Mouse (Mus musculus) forebrain, embryonic 12.5 days (tissue): Measurements from ENCODE around the gene Gm20662. TPM values are rescaled to one million over a fixed set of nuclear protein-coding genes. Genes with fewer than 3 reads are reported as not detected.
"Not testable (repeated sequence)": the region's sequence is repeated elsewhere in the genome, so short reads cannot be mapped to it uniquely, and the experiment has no call there.

Experiments
- ATAC-seq: fragments of 200-750 bp; cut with Nextera tagmentation; 2 replicates; pipeline ENCODE4 v1.8.0; 2017; ENCODE audit warnings: moderate TSS enrichment; ENCODE audit not compliant: low FRiP score
- H3K27ac ChIP-seq: fragments of 300-500 bp; sonication (generic); 2 replicates; pipeline ENCODE4 v1.5.1; 2016; ENCODE audit warnings: mild to moderate bottlenecking
- H3K27me3 ChIP-seq: fragments of 300-500 bp; sonication (generic); 2 replicates; pipeline ENCODE4 v1.6.1; 2016; ENCODE audit warnings: mild to moderate bottlenecking
- H3K36me3 ChIP-seq: fragments of 300-500 bp; sonication (generic); replicated peaks from 2 replicates; pipeline ENCODE4 v1.6.1; 2016; ENCODE audit warnings: mild to moderate bottlenecking
- H3K4me1 ChIP-seq: fragments of 300-500 bp; sonication (generic); 2 replicates; pipeline ENCODE4 v1.6.1; 2016
- H3K4me2 ChIP-seq: fragments of 300-500 bp; sonication (generic); 2 replicates; pipeline ENCODE4 v1.6.1; 2016; ENCODE audit warnings: mild to moderate bottlenecking, moderate library complexity
- H3K4me3 ChIP-seq: fragments of 300-500 bp; sonication (generic); replicated peaks from 2 replicates; pipeline ENCODE4 v1.5.1; 2016; ENCODE audit warnings: mild to moderate bottlenecking
- H3K9ac ChIP-seq: fragments of 300-500 bp; sonication (generic); 2 replicates; pipeline ENCODE4 v1.6.1; 2016; ENCODE audit warnings: mild to moderate bottlenecking
- H3K9me3 ChIP-seq: fragments of 300-500 bp; sonication (generic); 2 replicates; pipeline ENCODE4 v1.6.1; 2016
- WGBS: fragments of 180-500 bp; shearing (Covaris S2); methylation state at CpG from one replicate; pipeline ENCODE4 v1.1.7; 2016; 5-methylcytosine and 5-hydroxymethylcytosine counted together
- polyA plus RNA-seq: library from polyadenylated mRNA; unstranded; fragments of >200 nt; fragmentation: Nextera tagmentation; extraction: Ambion mirVana; gene quantifications from 2 replicates; pipeline ENCODE4 v1.2.1, GENCODE M21; 2016

Gene Gm20662
- polyA plus RNA-seq, 1 experiment from 2014 or later, result not detected

DNA sequence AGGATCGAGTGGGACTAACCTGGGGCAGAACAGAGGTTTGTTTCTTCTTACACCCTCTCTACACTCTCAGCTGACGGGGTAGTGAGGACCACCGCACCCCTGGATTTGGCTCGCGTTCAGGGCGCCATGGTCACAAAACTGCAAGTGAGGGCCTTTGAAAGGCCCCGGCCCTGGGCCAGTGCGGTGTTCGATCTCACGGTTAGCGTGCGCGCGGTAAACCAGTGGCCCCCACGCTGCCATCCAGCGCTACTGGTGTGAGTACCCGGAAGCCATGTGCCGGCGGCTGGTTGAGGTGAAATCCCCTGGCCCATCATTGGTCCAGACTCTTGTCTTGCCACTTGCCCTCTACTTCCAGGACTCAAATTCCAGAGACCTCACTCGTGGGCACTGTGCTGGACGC lies 636 bp upstream of the Gm20662 start:
- Histone ChIP-seq H3K9me3 (no peaks in the 10 kb centered on the region), H3K4me3 (no peak overlapping the region), H3K27me3 (0 out of 2 replicates have a peak, but pooled peaks cover 3% of the 10 kb centered on the region), H3K4me1 (no peaks in the 10 kb centered on the region), H3K4me2 (no peak overlapping the region), H3K36me3 (no peaks in the 10 kb centered on the region), H3K9ac (no peak overlapping the region), H3K27ac (no peak overlapping the region)
- ATAC-seq, result no peak
- WGBS, result 93% methylated on average over 21 of the region's 21 CpGs

DNA sequence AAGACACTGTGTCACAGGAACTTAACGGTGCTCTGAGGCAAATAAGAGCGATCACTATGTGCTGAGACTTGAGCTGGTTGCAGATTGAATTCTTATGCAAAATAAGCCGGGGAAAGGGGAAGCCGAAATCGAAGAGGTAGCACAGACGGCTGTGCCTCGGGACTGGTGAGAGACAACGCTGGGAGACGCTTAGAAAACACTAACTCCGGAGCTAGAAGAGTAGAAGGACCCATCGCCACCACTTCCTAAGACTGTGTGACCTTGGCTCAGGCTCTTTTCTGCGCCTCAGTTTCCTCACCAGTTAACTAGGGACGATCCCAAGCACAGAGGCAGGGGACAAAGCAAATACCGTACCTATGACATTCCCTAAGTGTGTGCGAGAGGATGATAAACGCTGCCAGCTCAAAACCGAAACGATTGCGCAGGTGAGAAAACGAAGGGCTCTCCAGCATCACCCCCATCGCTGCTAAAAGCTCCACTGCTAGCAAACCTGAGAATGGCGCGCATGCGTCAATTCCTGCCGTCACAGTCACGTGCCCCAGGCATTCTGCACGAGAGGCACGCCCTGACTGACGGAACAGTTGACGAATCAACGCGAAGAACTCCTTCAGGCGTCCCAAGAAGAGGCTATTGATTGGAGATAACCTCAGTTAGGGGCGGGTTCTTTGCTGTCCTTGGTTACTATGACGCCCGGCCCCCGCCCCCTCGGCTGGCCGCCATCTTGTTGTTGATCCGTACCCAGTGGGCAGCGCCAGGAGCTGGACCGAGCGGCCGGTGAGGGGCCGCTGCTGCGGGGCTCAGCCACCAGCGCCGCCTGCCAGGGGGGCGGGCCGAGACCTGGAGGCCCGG lies 6.0 kb downstream of the Gm20662 start, which contains the start of gene Ip6k1:
Ip6k1 (plus strand) TSS at position 580 of the 849 bp plus-strand sequence.
- Histone ChIP-seq H3K4me3 (peak within 1 kb of the TSS; percentile 99), H3K9ac (peak within 1 kb of the TSS; percentile 93), H3K9me3 (no peaks in the 10 kb centered on the region), H3K4me2 (peak within 1 kb of the TSS; percentile 82), H3K27ac (peak within 1 kb of the TSS; percentile 95), H3K36me3 (no peaks in the 10 kb centered on the region), H3K4me1 (peaks cover 31% of the 10 kb centered on the region), H3K27me3 (0 out of 2 replicates have a peak, but pooled peaks cover 4% of the 10 kb centered on the region)
- WGBS, result under 1% methylated on average over 51 of the region's 51 CpGs
- ATAC-seq, result peak; percentile 100

DNA sequence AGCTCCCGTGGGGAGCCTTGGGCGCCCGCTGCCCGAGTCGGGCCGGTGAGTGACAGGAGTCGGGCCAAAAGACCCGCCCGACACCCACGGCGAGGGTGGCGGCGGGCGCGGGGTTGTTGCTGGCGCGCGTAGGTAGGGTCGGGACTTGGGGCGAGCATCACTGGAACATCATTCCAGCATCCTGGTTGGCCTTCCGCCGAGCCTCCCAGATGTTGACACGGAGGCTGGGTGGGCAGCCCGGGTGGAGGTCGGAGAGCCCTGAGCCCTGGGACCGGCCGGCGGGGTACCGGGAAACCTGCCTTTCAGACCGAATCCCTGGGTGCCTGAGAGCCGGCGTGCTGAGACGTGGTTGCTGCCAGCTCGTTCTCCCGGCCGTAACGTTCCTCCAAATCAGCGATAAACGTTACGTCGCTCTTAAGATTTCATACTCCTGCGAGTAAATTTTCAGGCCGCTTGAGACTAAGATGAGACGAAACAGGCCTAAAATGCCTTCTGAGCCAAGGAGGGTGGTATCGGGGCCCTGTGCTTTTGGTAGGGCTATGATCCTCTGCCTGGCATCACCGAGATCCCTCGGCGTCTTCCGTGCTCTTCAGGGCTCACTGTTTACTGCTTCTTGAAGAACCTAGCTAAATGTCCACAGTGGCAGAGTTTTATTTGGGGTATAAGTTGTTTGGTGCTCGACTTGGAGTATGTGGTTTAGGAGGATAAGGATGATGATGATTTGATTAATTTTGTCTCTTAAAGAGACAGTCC lies 6.8 kb downstream of the Gm20662 start:
- peak overlapping the region; percentile 95 for H3K27ac ChIP-seq
- no peaks in the 10 kb centered on the region for H3K36me3 ChIP-seq
- ATAC-seq, result no peak; the same call in 1 of the 2 replicates
- 0 out of 2 replicates have a peak, but pooled peaks cover 4% of the 10 kb centered on the region for H3K27me3 ChIP-seq
- peaks cover 31% of the 10 kb centered on the region for H3K4me1 ChIP-seq
- peak overlapping the region; percentile 93 for H3K9ac ChIP-seq
- H3K4me2 ChIP-seq, result peak overlapping the region; percentile 75
- H3K9me3 ChIP-seq, result no peaks in the 10 kb centered on the region
- peak overlapping the region; percentile 99 for H3K4me3 ChIP-seq
- under 1% methylated on average over 50 of the region's 50 CpGs for WGBS

DNA sequence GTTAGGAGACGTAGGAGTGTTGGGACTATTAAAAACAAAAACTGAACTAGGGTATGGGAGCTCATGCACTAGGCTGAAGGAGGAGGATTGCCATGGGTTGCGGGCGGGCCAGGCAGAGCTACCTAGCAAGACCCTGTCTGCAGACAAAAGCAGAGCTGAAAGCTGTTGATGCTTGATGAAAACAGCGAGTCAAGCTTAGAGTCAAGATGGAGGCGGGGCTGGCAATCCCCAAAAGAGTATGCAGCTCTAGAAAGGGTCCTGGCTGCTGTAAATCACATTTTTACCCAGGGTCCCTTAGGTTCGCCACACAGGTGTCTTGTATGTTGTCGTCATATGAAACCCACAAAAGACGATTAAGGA lies 7.4 kb downstream of the Gm20662 start:
- ATAC-seq, result no peak
- 18% methylated on average over 8 of the region's 8 CpGs for WGBS

DNA sequence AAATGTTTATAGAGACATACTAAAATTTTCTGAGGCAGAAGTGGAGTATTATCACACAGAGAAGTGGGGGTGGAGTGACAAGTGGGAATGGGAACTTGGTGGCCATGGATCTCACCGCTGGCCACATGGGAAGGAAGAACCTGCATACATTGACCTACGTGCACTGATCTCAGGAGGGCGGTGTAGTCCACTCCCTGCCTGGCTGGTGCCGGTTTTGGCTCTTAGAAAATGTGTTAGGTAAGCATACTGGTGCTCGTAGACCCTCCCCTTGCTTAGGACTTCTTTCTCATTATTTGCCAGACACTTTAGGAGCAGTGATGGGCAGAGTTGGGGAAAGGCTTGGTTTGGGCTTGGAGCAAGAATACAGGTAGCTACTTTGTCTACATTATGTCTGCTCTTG lies 11.9 kb downstream of the Gm20662 start:
- 97% methylated on average over 5 of the region's 5 CpGs for WGBS
- ATAC-seq, result no peak
- peaks cover 12% of the 10 kb centered on the region for H3K36me3 ChIP-seq

More for the DNA sequence above, 7.4 kb downstream of the Gm20662 start:
- H3K36me3 ChIP-seq, result 0 out of 2 replicates have a peak, but pooled peaks cover 3% of the 10 kb centered on the region
- H3K4me2 ChIP-seq, result peak overlapping the region; percentile 75
- H3K9ac ChIP-seq, result peak overlapping the region; percentile 93
- H3K4me3 ChIP-seq, result peak overlapping the region; percentile 99
- H3K9me3 ChIP-seq, result no peaks in the 10 kb centered on the region
- peaks cover 31% of the 10 kb centered on the region for H3K4me1 ChIP-seq
- 0 out of 2 replicates have a peak, but pooled peaks cover 4% of the 10 kb centered on the region for H3K27me3 ChIP-seq
- H3K27ac ChIP-seq, result peak overlapping the region; percentile 95; the same call in 1 of the 2 replicates

DNA sequence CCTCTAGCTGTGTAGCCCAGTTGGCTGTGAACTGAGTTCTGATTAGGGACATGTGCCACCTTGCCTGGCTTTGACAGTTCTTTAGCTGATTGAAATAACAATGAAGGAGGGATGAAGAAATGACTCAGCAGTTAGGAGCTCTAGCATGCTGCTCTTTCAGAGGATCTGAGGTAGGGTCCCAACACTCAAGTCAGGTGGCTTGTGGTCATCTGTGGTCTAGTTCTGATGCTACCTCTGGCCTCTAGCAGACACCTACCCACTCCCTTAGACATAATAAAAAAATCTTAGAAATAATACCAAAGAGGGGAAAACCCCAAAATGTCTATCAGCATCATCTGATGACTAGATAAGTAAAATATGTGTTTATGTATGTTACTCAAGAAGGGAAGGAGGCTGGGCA lies 14.2 kb downstream of the Gm20662 start:
- Histone ChIP-seq H3K4me3 (no peak overlapping the region), H3K27me3 (no peaks in the 10 kb centered on the region), H3K36me3 (peaks cover 13% of the 10 kb centered on the region), H3K27ac (no peak overlapping the region), H3K4me2 (no peak overlapping the region), H3K9me3 (no peaks in the 10 kb centered on the region), H3K9ac (no peak overlapping the region), H3K4me1 (0 out of 2 replicates have a peak, but pooled peaks cover 4% of the 10 kb centered on the region)
- no peak for ATAC-seq

More for the DNA sequence above, 11.9 kb downstream of the Gm20662 start:
- Histone ChIP-seq H3K27me3 (no peaks in the 10 kb centered on the region), H3K4me1 (peaks cover 24% of the 10 kb centered on the region), H3K9ac (no peak overlapping the region), H3K4me3 (no peak overlapping the region), H3K9me3 (no peaks in the 10 kb centered on the region), H3K4me2 (no peak overlapping the region), H3K27ac (no peak overlapping the region)

DNA sequence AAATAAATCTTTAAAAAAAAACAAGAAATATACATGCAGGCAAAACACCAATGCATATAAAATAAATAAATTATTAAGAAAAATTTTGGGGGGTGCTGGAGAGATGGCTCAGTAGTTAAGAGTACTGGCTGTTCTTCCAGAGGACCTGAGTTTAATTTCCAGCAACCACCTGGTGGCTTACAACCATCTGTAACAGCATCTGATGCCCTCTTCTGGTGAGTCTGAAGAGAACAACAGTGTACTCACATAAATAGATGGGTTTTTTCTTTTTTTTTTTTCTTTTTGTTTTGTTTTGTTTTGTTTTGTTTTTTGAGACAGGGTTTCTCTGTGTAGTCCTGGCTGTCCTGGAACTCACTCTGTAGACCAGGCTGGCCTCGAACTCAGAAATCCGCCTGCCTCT lies 17.4 kb downstream of the Gm20662 start:
- H3K36me3 ChIP-seq, H3K4me1 ChIP-seq, H3K27me3 ChIP-seq, ATAC-seq, H3K9me3 ChIP-seq, H3K4me3 ChIP-seq, H3K9ac ChIP-seq, H3K4me2 ChIP-seq, H3K27ac ChIP-seq: not testable (repeated sequence)
- 96% methylated on average over 2 of the region's 2 CpGs for WGBS

DNA sequence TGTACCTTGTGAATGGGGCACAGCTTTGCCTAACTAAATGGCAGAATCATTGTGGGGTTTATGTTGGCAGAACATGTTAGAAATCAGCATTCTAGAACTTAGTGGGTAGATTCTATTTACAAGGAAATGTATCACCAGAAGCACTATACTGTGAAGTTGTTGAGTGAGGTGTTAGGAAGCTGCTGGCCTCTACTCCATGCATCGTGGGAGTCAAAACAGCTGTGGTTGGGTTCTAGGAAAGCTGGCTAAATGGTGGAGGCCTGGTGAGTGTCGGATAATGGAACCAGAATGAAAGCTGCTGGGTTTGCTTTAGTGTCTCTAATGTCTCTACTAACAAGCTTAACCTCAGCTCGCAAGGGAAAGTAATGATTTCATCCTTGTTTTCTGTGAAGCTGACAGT lies 21.0 kb downstream of the Gm20662 start:
- Histone ChIP-seq H3K4me2 (no peak overlapping the region), H3K9ac (no peak overlapping the region), H3K36me3 (peaks cover 10% of the 10 kb centered on the region), H3K27me3 (no peaks in the 10 kb centered on the region), H3K9me3 (no peaks in the 10 kb centered on the region), H3K4me3 (no peak overlapping the region), H3K4me1 (no peaks in the 10 kb centered on the region), H3K27ac (no peak overlapping the region)
- 86% methylated on average over 3 of the region's 3 CpGs for WGBS
- no peak for ATAC-seq

DNA sequence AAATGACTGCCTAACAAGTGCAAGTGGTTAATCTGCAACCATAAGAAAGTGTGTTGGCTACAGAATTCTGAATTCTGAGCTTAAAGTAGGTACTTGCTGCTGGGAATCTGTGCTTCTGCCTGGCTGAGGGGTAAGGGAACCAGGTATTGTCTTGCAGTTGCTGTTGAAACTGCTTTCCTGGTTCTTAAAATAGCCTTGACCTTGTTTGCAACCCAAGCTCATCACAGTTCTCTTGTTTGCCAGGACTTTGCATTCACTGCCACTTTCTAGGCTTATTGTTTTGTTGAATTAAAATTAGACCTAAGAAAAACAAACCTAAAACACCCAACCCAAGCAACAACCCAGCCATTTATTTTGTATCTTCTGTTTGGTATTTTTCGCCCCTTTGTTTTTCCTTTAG lies 24.6 kb downstream of the Gm20662 start:
- Histone ChIP-seq H3K9ac (no peak overlapping the region), H3K36me3 (peaks cover 13% of the 10 kb centered on the region), H3K4me1 (no peaks in the 10 kb centered on the region), H3K4me2 (no peak overlapping the region), H3K9me3 (no peaks in the 10 kb centered on the region), H3K27me3 (no peaks in the 10 kb centered on the region), H3K4me3 (no peak overlapping the region), H3K27ac (no peak overlapping the region)
- ATAC-seq, result no peak
- 91% methylated on average over 1 of the region's 1 CpGs for WGBS

DNA sequence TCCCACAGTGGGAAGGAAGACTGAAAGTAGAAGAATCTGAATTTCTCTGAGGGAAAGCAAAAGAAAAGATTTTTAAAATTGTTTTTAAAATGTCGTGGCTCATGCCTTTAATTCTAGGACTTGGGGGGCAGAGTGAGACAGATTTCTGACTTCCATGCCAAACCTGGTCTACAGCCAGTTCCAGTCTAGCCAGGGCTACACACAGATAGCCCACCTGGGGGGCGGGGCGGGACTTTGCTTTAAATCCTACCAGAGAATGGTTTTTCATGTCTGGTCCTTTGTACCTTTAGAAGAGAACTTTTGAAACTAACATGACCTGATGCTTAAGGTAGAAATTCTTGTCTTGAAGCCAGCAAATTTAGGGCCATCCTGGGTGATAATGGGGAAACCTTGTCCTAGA lies 27.1 kb downstream of the Gm20662 start:
- no peak for ATAC-seq

DNA sequence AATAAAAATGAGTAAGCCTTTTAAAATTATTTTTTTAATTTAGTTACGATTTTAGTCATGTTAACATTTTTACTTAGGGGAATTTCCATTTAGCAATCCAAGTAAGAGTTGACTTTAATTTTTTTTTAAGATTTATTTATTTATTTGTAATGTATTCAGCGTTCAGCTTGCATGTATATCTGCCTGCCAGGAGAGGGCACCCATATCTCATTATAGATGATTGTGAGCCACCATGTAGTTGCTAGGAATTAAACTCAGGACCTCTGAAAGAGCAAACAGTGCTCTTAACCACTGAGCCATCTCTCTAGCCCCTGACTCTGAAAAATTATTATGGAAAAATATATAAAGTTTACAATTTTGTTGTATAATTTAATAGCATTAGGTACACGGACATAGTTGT lies 30.4 kb downstream of the Gm20662 start:
- peaks cover 41% of the 10 kb centered on the region for H3K36me3 ChIP-seq

More for the DNA sequence above, 27.1 kb downstream of the Gm20662 start:
- H3K9ac ChIP-seq, result no peak overlapping the region
- no peak overlapping the region for H3K4me3 ChIP-seq
- H3K9me3 ChIP-seq, result no peaks in the 10 kb centered on the region
- H3K36me3 ChIP-seq, result peaks cover 30% of the 10 kb centered on the region
- WGBS, result 87% methylated on average over 3 of the region's 3 CpGs
- H3K27ac ChIP-seq, result no peak overlapping the region
- no peaks in the 10 kb centered on the region for H3K27me3 ChIP-seq
- no peaks in the 10 kb centered on the region for H3K4me1 ChIP-seq
- H3K4me2 ChIP-seq, result no peak overlapping the region

DNA sequence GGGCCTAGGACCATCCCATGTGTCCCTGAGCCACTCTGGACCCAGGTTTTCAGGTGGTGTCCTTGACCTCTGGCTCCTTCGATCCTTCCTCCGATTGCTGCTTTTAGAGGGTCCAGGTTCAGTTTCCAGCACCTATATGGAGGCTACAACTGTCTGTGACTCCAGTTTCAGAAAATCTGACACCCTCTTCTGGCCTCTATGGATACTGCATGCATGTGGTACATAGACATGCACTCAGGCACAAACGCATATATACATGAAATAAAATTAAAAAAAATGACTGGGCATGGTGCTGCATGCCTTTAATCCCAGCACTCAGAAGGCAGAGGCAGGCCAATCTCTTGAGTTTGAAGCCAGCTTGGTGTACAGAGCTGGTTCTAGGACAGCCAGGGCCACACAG lies 31.7 kb downstream of the Gm20662 start:
- Histone ChIP-seq H3K27ac (no peak overlapping the region), H3K4me3 (no peak overlapping the region), H3K4me2 (no peak overlapping the region), H3K9ac (no peak overlapping the region), H3K4me1 (no peaks in the 10 kb centered on the region), H3K36me3 (peaks cover 51% of the 10 kb centered on the region), H3K27me3 (no peaks in the 10 kb centered on the region), H3K9me3 (no peaks in the 10 kb centered on the region)
- ATAC-seq, result no peak
- 95% methylated on average over 3 of the region's 3 CpGs for whole genome bisulfite sequencing

More for the DNA sequence above, 30.4 kb downstream of the Gm20662 start:
- no peak overlapping the region for H3K9ac ChIP-seq
- no peak overlapping the region for H3K27ac ChIP-seq
- no peak overlapping the region for H3K4me2 ChIP-seq
- WGBS, result 91% methylated on average over 3 of the region's 3 CpGs
- H3K4me1 ChIP-seq, result no peaks in the 10 kb centered on the region
- ATAC-seq, result no peak
- H3K9me3 ChIP-seq, result no peaks in the 10 kb centered on the region
- H3K27me3 ChIP-seq, result no peaks in the 10 kb centered on the region
- no peak overlapping the region for H3K4me3 ChIP-seq
